Mouse (Mus musculus): ENCODE measurements around the gene Olfr895.

Gene Olfr895

GRCm38 (mm10) chr9:38267551-38267950 is at the start of gene Olfr895:
Gene Olfr895 (plus strand): TSS chr9:38267851.
- DNase-seq (ENCODE audit: low spot score in 2 of 2), result no peak

- DNase-seq (ENCODE audit: low spot score in 2 of 2), result no peak
These were observed 15.2 kb upstream of the Olfr895 start, which contains the start of gene Olfr143 for GRCm38 (mm10) chr9:38252474-38252873. Gene Olfr143 (plus strand): TSS chr9:38252774.

GRCm38 (mm10) chr9:38290807-38291206 is 23.2 kb downstream of the Olfr895 start, which contains the start of gene Olfr896-ps1:
Gene Olfr896-ps1 (plus strand): TSS chr9:38291107.
- DNase-seq (ENCODE audit: low spot score in 2 of 2), result no peak
